In the genomic region with DNA sequence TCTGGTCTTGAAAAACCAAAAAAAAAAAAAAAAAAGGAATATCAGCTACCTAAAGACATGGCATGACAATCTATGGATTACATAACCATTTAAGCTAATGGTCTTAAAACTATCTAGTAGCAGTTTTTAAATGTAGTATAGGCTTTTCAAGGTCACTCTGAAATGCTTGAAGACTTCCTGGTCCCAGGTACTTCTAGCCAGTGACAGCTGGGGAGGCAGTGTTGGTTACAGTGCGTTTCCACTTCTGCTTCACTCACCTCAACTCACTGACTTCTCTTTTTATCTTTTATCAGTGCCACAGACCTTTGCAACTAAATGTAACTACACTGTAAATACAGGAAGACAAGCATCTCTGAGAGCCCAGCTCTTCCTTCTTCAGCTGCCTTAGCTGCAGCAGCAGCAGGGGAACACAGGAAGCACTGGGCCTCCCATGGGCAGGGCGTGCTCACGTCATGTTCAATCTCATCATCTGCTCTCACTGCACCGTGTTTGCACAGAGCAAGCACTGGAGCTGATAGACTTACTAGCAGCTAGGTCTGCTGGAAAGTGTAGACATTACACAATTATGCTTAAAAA, we compare ENCODE assay signal across 13 mouse cellular contexts. TPM values are rescaled to one million over a fixed set of nuclear protein-coding genes. Genes with fewer than 3 reads are reported as not detected.
DNase-seq lines count a peak whose midpoint lies in the region; ATAC-seq lines count a peak whose summit lies in the region.
"Had no signal": no experiment of that assay in that cellular context is flagged by ENCODE, and none has a peak within 500 bp of the region (broad histone marks: within the 10 kb centered on the region; RNA-seq: fewer than 3 reads in every experiment).

No protein-coding gene starts in this region.

- 98% methylated on average over 4 of the region's 4 CpGs for WGBS in forebrain, embryonic 12.5 days

- no peak overlapping the region for H3K4me3 ChIP-seq in forebrain, embryonic 12.5 days (replicated peaks)
- H3K4me3 ChIP-seq: heart, embryonic 12.5 days; left cerebral cortex, adult 2 months had no signal

- H3K4me1 ChIP-seq in forebrain, embryonic 12.5 days = no peaks in the 10 kb centered on the region

- H3K9ac ChIP-seq in forebrain, embryonic 12.5 days = no peak overlapping the region
- H3K9ac ChIP-seq: heart, embryonic 12.5 days had no signal

- ATAC-seq in CD4-positive, CD25-positive, alpha-beta regulatory T cell, adult 4 months = peak; percentile 98
- ATAC-seq in forebrain, embryonic 12.5 days (ENCODE audit: low FRiP score) = no peak
- ATAC-seq: forebrain, embryonic 16.5 days had no signal

- peaks cover 7% of the 10 kb centered on the region; the same call in 1 of the 2 replicates for H3K9me3 ChIP-seq in forebrain, embryonic 12.5 days

- peaks cover 83% of the 10 kb centered on the region for H3K36me3 ChIP-seq in forebrain, embryonic 12.5 days (replicated peaks)

- no peak overlapping the region for H3K27ac ChIP-seq in forebrain, embryonic 12.5 days
- H3K27ac ChIP-seq: left cerebral cortex, adult 2 months had no signal

- no peak overlapping the region for H3K4me2 ChIP-seq in forebrain, embryonic 12.5 days
- H3K4me2 ChIP-seq: heart, embryonic 12.5 days had no signal

- intact Hi-C loops in left cerebral cortex, postnatal 36 days (cut with DNase I) = no loop called here

- peak; percentile 15 to 19 for DNase-seq in B cell, adult 2 months
- peak; percentile 62 to 66 for DNase-seq in cerebellum, postnatal 25 days
- peak; percentile 13 for DNase-seq in retina, adult 2 months (ENCODE audit: low read depth, low spot score)
- no peak for DNase-seq in kidney, postnatal 36 days
- DNase-seq in left cerebral cortex, postnatal 36 days (ENCODE audit: low spot score in 2 of 2) = no peak
- DNase-seq: kidney, adult 2 months; lung, adult 2 months; right cerebral cortex, postnatal 4 days had no signal

- no peaks in the 10 kb centered on the region for H3K27me3 ChIP-seq in forebrain, embryonic 12.5 days
- H3K27me3 ChIP-seq: heart, embryonic 12.5 days had no signal

RNA-seq across cellular contexts. Expression of a gene that starts 46.0 kb away (rescaled TPM):
- 10 to 100 TPM; 43.6 to 68.9 TPM for polyA plus RNA-seq in CD4-positive, CD25-positive, alpha-beta regulatory T cell, adult 4 months (2017; shearing (Covaris generic))
- 19.1 and 19.2 TPM in 2 replicates for polyA plus RNA-seq in forebrain, embryonic 12.5 days (2016; fragmentation: Nextera tagmentation; extraction: Ambion mirVana)
- total RNA-seq in left cerebral cortex, postnatal 36 days (2021) = 10 to 100 TPM; 30.3 to 37.4 TPM

Comparison
In these comparisons a context has a peak if more than half of its experiments do, and no peak if none do; other contexts are left out.
1. DNase-seq: peak in B cell, adult 2 months (2 of 2), cerebellum, postnatal 25 days (2 of 2) and retina, adult 2 months (single experiment); none in kidney, postnatal 36 days (0 of 2) and left cerebral cortex, postnatal 36 days (0 of 2).